Comparison of ENCODE assay signal across 15 mouse cellular contexts in the genomic region with DNA sequence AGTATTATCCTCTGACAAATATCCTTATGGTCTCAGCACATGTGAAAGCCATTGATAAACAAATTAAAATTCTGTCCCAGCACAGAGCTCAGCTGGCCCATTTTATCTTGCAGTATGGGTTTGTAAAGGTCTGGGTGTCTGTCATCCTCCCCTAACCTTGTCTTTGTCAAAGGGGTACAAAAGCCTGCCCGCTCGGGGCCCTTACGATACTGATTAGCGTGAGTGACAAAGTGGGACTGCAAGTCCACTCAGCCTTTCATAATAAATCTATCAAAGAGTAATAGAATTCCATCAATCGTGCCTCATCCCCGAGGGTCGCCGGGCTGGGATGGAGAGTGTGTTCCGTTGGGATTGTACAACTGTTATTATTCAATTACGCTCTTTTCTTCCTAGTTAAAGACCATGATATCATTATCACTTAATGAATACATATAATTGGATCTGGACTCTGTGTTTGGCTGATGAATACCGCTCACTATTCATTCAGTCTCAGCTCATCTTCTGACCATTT.
A peak's percentile ranks its signal among the peaks of the same experiment; 100 is the strongest.
DNase-seq lines count a peak whose midpoint lies in the region; ATAC-seq and TF ChIP-seq lines count a peak whose summit lies in the region.
"Had no signal": no experiment of that assay in that cellular context is flagged by ENCODE, and none has a peak within 500 bp of the region (broad histone marks: within the 10 kb centered on the region; RNA-seq: fewer than 3 reads in every experiment).

No protein-coding gene starts in this region.

- peaks cover 6% of the 10 kb centered on the region; the same call in 1 of the 2 replicates for H3K27me3 ChIP-seq in lung, postnatal 0 days (replicated peaks; ENCODE audit: insufficient read depth, low read length)
- peaks cover 100% of the 10 kb centered on the region for H3K27me3 ChIP-seq in embryonic facial prominence, embryonic 10.5 days (replicated peaks; ENCODE audit: low read depth, poor library complexity, severe bottlenecking)
- peaks cover 77% of the 10 kb centered on the region for H3K27me3 ChIP-seq in hindbrain, embryonic 12.5 days
- H3K27me3 ChIP-seq in neural tube, embryonic 14.5 days (ENCODE audit: control insufficient read depth, insufficient read depth, low read length), result peaks cover 10% of the 10 kb centered on the region; the same call in 1 of the 2 replicates
- H3K27me3 ChIP-seq: Patski had no signal

- peak; percentile 32 for DNase-seq in lung, postnatal 0 days (ENCODE audit: low spot score)
- DNase-seq in lung, adult 2 months, result no peak
- peak; percentile 26 for DNase-seq in embryonic facial prominence, embryonic 10.5 days (ENCODE audit: low spot score)
- no peak for DNase-seq in left cerebral cortex, postnatal 14 days (ENCODE audit: low spot score in 2 of 2)
- no peak for DNase-seq in spleen, postnatal 14 days (ENCODE audit: low spot score in 2 of 2)
- DNase-seq: adrenal gland, adult 2 months; heart, postnatal 36 days; kidney, adult 8-10 months; lung, adult 18-20 months had no signal

- H3K36me3 ChIP-seq in lung, postnatal 0 days (ENCODE audit: insufficient read depth, low read length), result no peaks in the 10 kb centered on the region
- no peaks in the 10 kb centered on the region for H3K36me3 ChIP-seq in embryonic facial prominence, embryonic 10.5 days (replicated peaks)
- no peaks in the 10 kb centered on the region for H3K36me3 ChIP-seq in hindbrain, embryonic 12.5 days
- no peaks in the 10 kb centered on the region for H3K36me3 ChIP-seq in neural tube, embryonic 14.5 days (ENCODE audit: control insufficient read depth, insufficient read depth, low read length)
- H3K36me3 ChIP-seq: limb, embryonic 12.5 days; stomach, embryonic 15.5 days had no signal

- WGBS in lung, postnatal 0 days, result 32% methylated on average over 11 of the region's 11 CpGs
- 45% methylated on average over 11 of the region's 11 CpGs for WGBS in lung, adult 2 months
- WGBS in embryonic facial prominence, embryonic 10.5 days, result 31% methylated on average over 11 of the region's 11 CpGs
- 20% methylated on average over 11 of the region's 11 CpGs for WGBS in hindbrain, embryonic 12.5 days
- 9% methylated on average over 11 of the region's 11 CpGs for WGBS in neural tube, embryonic 14.5 days

- intact Hi-C loops in left cerebral cortex, postnatal 14 days (cut with DNase I), result loop anchor here (5.0 kb wide), 1 partner anchor 78 kb away; no protein-coding TSS in a partner anchor

- no peak overlapping the region for H3K4me3 ChIP-seq in lung, postnatal 0 days (ENCODE audit: low read depth, low read length)
- H3K4me3 ChIP-seq in lung, adult 2 months (replicated peaks; ENCODE audit: extremely low read depth, low read depth, low read length), result no peak overlapping the region
- no peak overlapping the region for H3K4me3 ChIP-seq in embryonic facial prominence, embryonic 10.5 days
- no peak overlapping the region for H3K4me3 ChIP-seq in hindbrain, embryonic 12.5 days
- no peak overlapping the region for H3K4me3 ChIP-seq in neural tube, embryonic 14.5 days (ENCODE audit: low read depth, low read length)
- H3K4me3 ChIP-seq: stomach, embryonic 15.5 days had no signal

- TF ChIP-seq CTCF in lung, postnatal 0 days (IDR thresholded peaks at IDR 0.05), result no peak
- no peak for TF ChIP-seq CTCF in lung, adult 2 months (IDR thresholded peaks at IDR 0.05; ENCODE audit: insufficient read depth, low read length)

- H3K9me3 ChIP-seq in lung, postnatal 0 days (ENCODE audit: low read length), result no peaks in the 10 kb centered on the region
- H3K9me3 ChIP-seq in embryonic facial prominence, embryonic 10.5 days, result no peaks in the 10 kb centered on the region
- H3K9me3 ChIP-seq in hindbrain, embryonic 12.5 days (replicated peaks), result no peaks in the 10 kb centered on the region
- no peaks in the 10 kb centered on the region for H3K9me3 ChIP-seq in neural tube, embryonic 14.5 days (ENCODE audit: control insufficient read depth, low read length)
- H3K9me3 ChIP-seq: limb, embryonic 12.5 days; stomach, embryonic 15.5 days had no signal

- peak; percentile 41; the same call in 1 of the 2 replicates for ATAC-seq in lung, postnatal 0 days
- ATAC-seq in hindbrain, embryonic 12.5 days (ENCODE audit: low FRiP score), result peak; percentile 85
- peak; percentile 67; the same call in 1 of the 2 replicates for ATAC-seq in neural tube, embryonic 14.5 days (ENCODE audit: low read depth)
- ATAC-seq: CD4-positive, CD25-positive, alpha-beta regulatory T cell, adult 4 months; Patski had no signal

- no peak overlapping the region for H3K27ac ChIP-seq in lung, postnatal 0 days (ENCODE audit: low read length)
- no peak overlapping the region for H3K27ac ChIP-seq in embryonic facial prominence, embryonic 10.5 days (replicated peaks)
- no peak overlapping the region for H3K27ac ChIP-seq in hindbrain, embryonic 12.5 days
- no peak overlapping the region for H3K27ac ChIP-seq in neural tube, embryonic 14.5 days (ENCODE audit: low read depth, low read length)
- H3K27ac ChIP-seq: limb, embryonic 12.5 days; stomach, embryonic 15.5 days had no signal

- no peaks in the 10 kb centered on the region for H3K4me1 ChIP-seq in lung, postnatal 0 days (ENCODE audit: insufficient read depth, low read depth, low read length)
- H3K4me1 ChIP-seq in lung, adult 2 months (ENCODE audit: control insufficient read depth, insufficient read depth, low read length), result no peaks in the 10 kb centered on the region
- H3K4me1 ChIP-seq in embryonic facial prominence, embryonic 10.5 days, result peaks cover 13% of the 10 kb centered on the region
- peaks cover 15% of the 10 kb centered on the region for H3K4me1 ChIP-seq in hindbrain, embryonic 12.5 days
- H3K4me1 ChIP-seq in neural tube, embryonic 14.5 days (ENCODE audit: control insufficient read depth, insufficient read depth, low read length), result peaks cover 9% of the 10 kb centered on the region; the same call in 1 of the 2 replicates

- TF ChIP-seq EP300 in lung, postnatal 0 days (IDR thresholded peaks at IDR 0.05), result no peak

- no peak overlapping the region for H3K4me2 ChIP-seq in lung, postnatal 0 days (replicated peaks; ENCODE audit: low read depth, low read length)
- H3K4me2 ChIP-seq in hindbrain, embryonic 12.5 days (replicated peaks), result no peak overlapping the region
- no peak overlapping the region for H3K4me2 ChIP-seq in neural tube, embryonic 14.5 days (ENCODE audit: low read depth, low read length)
- H3K4me2 ChIP-seq: stomach, embryonic 15.5 days had no signal

- no peak overlapping the region for H3K9ac ChIP-seq in lung, postnatal 0 days (replicated peaks; ENCODE audit: low read depth)
- no peak overlapping the region for H3K9ac ChIP-seq in hindbrain, embryonic 12.5 days
- no peak overlapping the region for H3K9ac ChIP-seq in neural tube, embryonic 14.5 days (replicated peaks; ENCODE audit: low read depth, low read length)
- H3K9ac ChIP-seq: limb, embryonic 12.5 days; stomach, embryonic 15.5 days had no signal

- no peak for TF ChIP-seq POLR2A in lung, adult 2 months (IDR thresholded peaks at IDR 0.05; ENCODE audit: borderline replicate concordance, extremely low read depth, low read depth, low read length)

Comparison
In these comparisons a context has a peak if more than half of its experiments do, and no peak if none do; other contexts are left out.
1. DNase-seq: peak in lung, postnatal 0 days (single experiment) and embryonic facial prominence, embryonic 10.5 days (single experiment); none in lung, adult 2 months (single experiment), left cerebral cortex, postnatal 14 days (0 of 2) and spleen, postnatal 14 days (0 of 2).
2. Peak in every context shown above with its lines, with median percentiles within 50 percentile points of each other: ATAC-seq.